Mouse (Mus musculus): Measurements from ENCODE around the gene Plcxd2. TPM values are rescaled to one million over a fixed set of nuclear protein-coding genes. Genes with fewer than 3 reads are reported as not detected.

Plcxd2 gene
- total RNA-seq, 2 experiments from 2014 or later = 0.45 to 0.50 TPM

GRCm38 (mm10) chr16:45984610-45985606 is 25.1 kb downstream of the Plcxd2 start:
- peak; percentile 35 for DNase-seq

GRCm38 (mm10) chr16:45976251-45976650 is 33.8 kb downstream of the Plcxd2 start:
- no peak for DNase-seq

GRCm38 (mm10) chr16:45973959-45974686 is 35.9 kb downstream of the Plcxd2 start:
- no peak for DNase-seq

GRCm38 (mm10) chr16:45970187-45970586 is 39.8 kb downstream of the Plcxd2 start:
- no peak for DNase-seq

- no peak for DNase-seq
Observed at GRCm38 (mm10) chr16:45968716-45969115, 41.3 kb downstream of the Plcxd2 start.

- DNase-seq = peak; percentile 87
Observed at GRCm38 (mm10) chr16:45967471-45967870, 42.5 kb downstream of the Plcxd2 start.

- no peak for DNase-seq
Observed at GRCm38 (mm10) chr16:45966604-45967003, 43.4 kb downstream of the Plcxd2 start.

- DNase-seq = no peak
Observed at GRCm38 (mm10) chr16:45964777-45965176, 45.2 kb downstream of the Plcxd2 start.

GRCm38 (mm10) chr16:45963837-45964236 is 46.2 kb downstream of the Plcxd2 start:
- DNase-seq = no peak

GRCm38 (mm10) chr16:45963088-45963487 is 46.9 kb downstream of the Plcxd2 start:
- no peak for DNase-seq

- no peak for DNase-seq
Observed at GRCm38 (mm10) chr16:45960978-45961377, 49.0 kb downstream of the Plcxd2 start.

GRCm38 (mm10) chr16:45956390-45956950 is 53.5 kb downstream of the Plcxd2 start:
- DNase-seq = no peak

- DNase-seq = no peak
Observed at GRCm38 (mm10) chr16:45953394-45953793, 56.6 kb downstream of the Plcxd2 start, which contains the start of gene Phldb2. Gene Phldb2, minus strand, starts transcription at chr16:45953598.

GRCm38 (mm10) chr16:45952501-45952900 is 57.5 kb downstream of the Plcxd2 start:
- no peak for DNase-seq

GRCm38 (mm10) chr16:45952035-45952434 is 58.0 kb downstream of the Plcxd2 start:
- DNase-seq = no peak

GRCm38 (mm10) chr16:45946335-45946734 is 63.7 kb downstream of the Plcxd2 start:
- no peak for DNase-seq

GRCm38 (mm10) chr16:45945649-45946048 is 64.4 kb downstream of the Plcxd2 start:
- no peak for DNase-seq

- DNase-seq = no peak
Observed at GRCm38 (mm10) chr16:45945174-45945631, 64.8 kb downstream of the Plcxd2 start.

GRCm38 (mm10) chr16:45942169-45942891 is 67.7 kb downstream of the Plcxd2 start:
- DNase-seq = no peak

GRCm38 (mm10) chr16:45940701-45941100 is 69.3 kb downstream of the Plcxd2 start:
- no peak for DNase-seq

GRCm38 (mm10) chr16:45939436-45939835 is 70.6 kb downstream of the Plcxd2 start:
- DNase-seq = no peak

GRCm38 (mm10) chr16:45937381-45937780 is 72.6 kb downstream of the Plcxd2 start:
- no peak for DNase-seq

Data from heart, postnatal 4 days (tissue).